Mouse (Mus musculus) lung, postnatal 0 days (tissue): ENCODE measurements around the gene Pgf.

Source experiments
- CTCF ChIP-seq: IDR thresholded peaks from 2 replicates; pipeline ENCODE4 v1.5.1; 2016; ENCODE audit warnings: antibody characterized with exemption, mild to moderate bottlenecking
- EP300 ChIP-seq: IDR thresholded peaks from 2 replicates; pipeline ENCODE4 v1.6.1; 2016; ENCODE audit warnings: antibody characterized with exemption, mild to moderate bottlenecking, control low read depth

DNA sequence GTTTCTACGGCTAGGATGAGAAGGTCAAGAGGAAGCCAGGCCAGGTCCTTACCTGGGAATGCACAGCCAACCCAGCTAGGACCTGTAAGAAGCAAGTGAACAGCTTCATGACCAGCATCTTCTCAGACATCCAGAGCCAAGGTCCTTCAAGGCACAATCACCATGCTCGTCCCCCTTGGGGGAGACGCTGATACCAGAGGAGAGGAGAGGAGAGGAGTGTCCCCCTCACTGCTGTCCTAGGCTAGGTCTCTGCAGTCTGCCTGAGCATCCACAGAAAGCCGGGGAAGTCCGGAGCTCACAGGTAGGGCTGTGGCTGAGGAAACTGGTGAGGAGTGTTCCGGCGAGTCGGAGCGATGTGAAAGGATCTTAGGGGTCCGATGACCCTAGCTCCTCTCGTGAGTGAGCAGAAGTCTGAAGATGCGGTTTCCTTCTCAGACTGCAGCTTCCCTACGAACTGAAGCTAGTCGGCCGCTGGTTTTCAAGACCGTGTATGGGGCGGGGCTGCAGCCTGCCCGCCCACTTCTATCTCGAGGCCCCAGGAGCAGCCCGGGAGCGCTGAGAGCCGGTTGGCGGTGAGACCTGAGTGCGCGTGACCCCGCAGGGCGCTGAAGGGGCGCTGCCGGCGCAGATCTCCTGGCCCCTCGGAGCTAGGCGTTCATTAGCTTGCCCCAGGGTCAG lies 605 bp downstream of the Pgf start:
- TF ChIP-seq EP300 (no peak), CTCF (no peak)
